9 mouse cellular contexts compared by ENCODE assay signal in the genomic region with DNA sequence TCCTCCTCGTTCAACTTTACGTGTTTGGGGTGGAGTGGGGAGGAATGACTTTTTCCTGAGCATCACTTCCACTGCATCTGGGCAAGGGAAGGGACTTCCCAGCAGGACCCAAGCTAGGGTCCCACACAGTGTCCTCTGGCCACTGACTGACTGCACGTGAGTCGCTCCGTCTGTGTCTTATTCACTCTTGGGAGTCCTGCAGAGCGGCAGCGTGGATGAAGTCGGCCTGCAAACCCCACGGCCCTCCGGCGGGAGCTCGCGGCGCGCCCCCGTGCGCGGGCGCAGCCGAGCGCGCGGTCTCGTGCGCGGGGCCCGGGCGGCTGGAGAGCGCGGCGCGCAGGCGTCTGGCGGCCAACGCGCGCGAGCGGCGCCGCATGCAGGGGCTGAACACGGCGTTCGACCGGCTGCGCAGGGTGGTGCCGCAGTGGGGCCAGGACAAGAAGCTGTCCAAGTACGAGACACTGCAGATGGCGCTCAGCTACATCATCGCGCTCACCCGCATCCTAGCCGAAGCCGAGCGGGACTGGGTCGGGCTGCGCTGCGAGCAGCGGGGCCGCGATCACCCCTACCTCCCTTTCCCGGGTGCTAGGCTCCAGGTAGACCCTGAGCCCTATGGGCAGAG. TPM values are rescaled to one million over a fixed set of nuclear protein-coding genes. Genes with fewer than 3 reads are reported as not detected.
A peak's percentile ranks its signal among the peaks of the same experiment; 100 is the strongest.
DNase-seq lines count a peak whose midpoint lies in the region; ATAC-seq lines count a peak whose summit lies in the region.
"Had no signal": no experiment of that assay in that cellular context is flagged by ENCODE, and none has a peak within 500 bp of the region (broad histone marks: within the 10 kb centered on the region; RNA-seq: fewer than 3 reads in every experiment).

No protein-coding gene starts in this region.

- no peaks in the 10 kb centered on the region for H3K36me3 ChIP-seq in megakaryocyte, embryonic 14.5 days (replicated peaks; ENCODE audit: low read length)
- no peaks in the 10 kb centered on the region for H3K36me3 ChIP-seq in heart, embryonic 10.5 days
- no peaks in the 10 kb centered on the region for H3K36me3 ChIP-seq in liver, embryonic 11.5 days (ENCODE audit: control insufficient read depth, insufficient read depth, low read length)

- WGBS in heart, embryonic 10.5 days: under 1% methylated on average over 62 of the region's 62 CpGs
- 1% methylated on average over 62 of the region's 62 CpGs for WGBS in liver, embryonic 11.5 days

- peaks cover 55% of the 10 kb centered on the region for H3K27me3 ChIP-seq in megakaryocyte, embryonic 14.5 days (replicated peaks)
- peaks cover 70% of the 10 kb centered on the region for H3K27me3 ChIP-seq in heart, embryonic 10.5 days (ENCODE audit: insufficient read depth, poor library complexity, severe bottlenecking)
- H3K27me3 ChIP-seq in liver, embryonic 11.5 days (replicated peaks; ENCODE audit: control insufficient read depth, insufficient read depth, low read length): peaks cover 42% of the 10 kb centered on the region

- peak; percentile 80 for DNase-seq in embryo, embryonic 10 days (ENCODE audit: low spot score)
- DNase-seq in heart, embryonic 10.5 days (ENCODE audit: low spot score): no peak
- peak; percentile 56 for DNase-seq in kidney, postnatal 14 days
- DNase-seq in liver, embryonic 11.5 days (ENCODE audit: low spot score): peak; percentile 58
- peak; percentile 5 for DNase-seq in ovary, postnatal 10 days (ENCODE audit: low spot score)
- DNase-seq in urinary bladder, postnatal 36 days (ENCODE audit: low spot score in 2 of 2): peak; percentile 11 to 22

- 0 out of 2 replicates have a peak, but pooled peaks cover 3% of the 10 kb centered on the region for H3K9me3 ChIP-seq in megakaryocyte, embryonic 14.5 days
- H3K9me3 ChIP-seq in heart, embryonic 10.5 days: no peaks in the 10 kb centered on the region
- H3K9me3 ChIP-seq in liver, embryonic 11.5 days (ENCODE audit: control insufficient read depth, low read length): no peaks in the 10 kb centered on the region

- ATAC-seq in megakaryocyte, adult 5-6 weeks (ENCODE audit: poor library complexity, severe bottlenecking): no peak
- peak; percentile 45 for ATAC-seq in liver, embryonic 11.5 days (replicated peaks; ENCODE audit: low FRiP score)

- peak overlapping the region; percentile 86 for H3K4me2 ChIP-seq in liver, embryonic 11.5 days

- peak overlapping the region; percentile 72 for H3K27ac ChIP-seq in heart, embryonic 10.5 days
- no peak overlapping the region for H3K27ac ChIP-seq in liver, embryonic 11.5 days (ENCODE audit: low read depth, low read length)

- peak overlapping the region; percentile 91 for H3K4me3 ChIP-seq in megakaryocyte, embryonic 14.5 days (replicated peaks)
- peak overlapping the region; percentile 72 for H3K4me3 ChIP-seq in heart, embryonic 10.5 days
- peak overlapping the region; percentile 55 for H3K4me3 ChIP-seq in liver, embryonic 11.5 days (ENCODE audit: low read depth, low read length)

- H3K4me1 ChIP-seq in megakaryocyte, embryonic 14.5 days: peaks cover 13% of the 10 kb centered on the region
- H3K4me1 ChIP-seq in heart, embryonic 10.5 days: peaks cover 14% of the 10 kb centered on the region
- peaks cover 3% of the 10 kb centered on the region; the same call in 1 of the 2 replicates for H3K4me1 ChIP-seq in liver, embryonic 11.5 days (replicated peaks; ENCODE audit: control insufficient read depth, insufficient read depth, low read length)

- H3K9ac ChIP-seq in liver, embryonic 11.5 days (ENCODE audit: low read depth, low read length): peak overlapping the region; percentile 37

RNA-seq across cellular contexts. Expression of a gene that starts 0.6 kb away (rescaled TPM):
- polyA plus RNA-seq in megakaryocyte, embryonic 14.5 days (2012; ENCODE audit: insufficient read depth, low replicate concordance): not detected in 2 replicates
- total RNA-seq in megakaryocyte, adult 5-6 weeks (2015): not detected in 2 replicates
- total RNA-seq in megakaryocyte, adult 5-6 weeks (2017): not detected in 2 replicates
- not detected in 2 replicates for polyA plus RNA-seq in heart, embryonic 10.5 days (2016; fragmentation: Nextera tagmentation; extraction: Ambion mirVana)
- not detected in 2 replicates for polyA plus RNA-seq in liver, embryonic 11.5 days (2014; fragmentation: Nextera tagmentation; extraction: Ambion mirVana)
- total RNA-seq: neutrophil, adult 5-6 weeks had no signal

RNA-seq across cellular contexts. Expression of a gene that starts 40.1 kb away (rescaled TPM):
- polyA plus RNA-seq in megakaryocyte, embryonic 14.5 days (2012; ENCODE audit: insufficient read depth, low replicate concordance): 0.10 TPM in 1 of 2 replicates, not detected in the other
- 3.8 and 5.2 TPM in 2 replicates for total RNA-seq in megakaryocyte, adult 5-6 weeks (2015)
- total RNA-seq in megakaryocyte, adult 5-6 weeks (2017): 1.7 and 2.0 TPM in 2 replicates
- polyA plus RNA-seq in heart, embryonic 10.5 days (2016; fragmentation: Nextera tagmentation; extraction: Ambion mirVana): 0.42 and 1.7 TPM in 2 replicates
- 1.9 and 2.5 TPM in 2 replicates for polyA plus RNA-seq in liver, embryonic 11.5 days (2014; fragmentation: Nextera tagmentation; extraction: Ambion mirVana)
